In the genomic region with DNA sequence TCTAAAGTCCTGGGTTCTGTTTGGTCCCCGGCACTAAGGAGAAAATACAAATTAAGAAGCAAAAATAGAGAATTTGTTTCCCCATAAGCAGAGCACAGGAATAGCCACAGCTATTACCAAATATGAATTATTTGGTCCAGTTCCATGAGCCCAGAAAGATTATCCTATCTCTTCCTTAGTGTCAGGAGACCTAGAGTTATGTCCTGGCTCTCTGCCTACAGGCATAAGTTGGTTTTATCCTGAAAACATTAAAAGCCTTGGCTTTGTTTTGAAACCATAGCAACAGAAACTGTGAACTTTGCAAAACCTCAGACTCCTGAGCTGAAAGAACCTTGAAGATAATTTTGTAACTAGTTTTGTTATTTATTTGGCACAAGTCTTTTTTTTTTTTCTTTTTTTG, we compare ENCODE assay signal across 12 mouse cellular contexts. TPM values are rescaled to one million over a fixed set of nuclear protein-coding genes. Genes with fewer than 3 reads are reported as not detected.
DNase-seq lines count a peak whose midpoint lies in the region; ATAC-seq and TF ChIP-seq lines count a peak whose summit lies in the region.
"Had no signal": no experiment of that assay in that cellular context is flagged by ENCODE, and none has a peak within 500 bp of the region (broad histone marks: within the 10 kb centered on the region; RNA-seq: fewer than 3 reads in every experiment).

No protein-coding gene starts in this region.

- intact Hi-C loops in gastrocnemius, adult 2 months (cut with DNase I), result no loop called here
- intact Hi-C loops in left cerebral cortex, postnatal 36 days (cut with DNase I), result no loop called here

- WGBS in limb, embryonic 13.5 days, result 88% methylated on average over 1 of the region's 1 CpGs
- WGBS in limb, embryonic 10.5 days, result 90% methylated on average over 1 of the region's 1 CpGs

- no peaks in the 10 kb centered on the region for H3K4me1 ChIP-seq in limb, embryonic 13.5 days
- no peaks in the 10 kb centered on the region; the same call in 1 of the 2 replicates for H3K4me1 ChIP-seq in limb, embryonic 10.5 days
- H3K4me1 ChIP-seq: liver, embryonic 13.5 days had no signal

- H3K27ac ChIP-seq in gastrocnemius, adult 2 months, result peak overlapping the region; percentile 54; the same call in 1 of the 2 replicates
- H3K27ac ChIP-seq in limb, embryonic 13.5 days, result 0 out of 2 replicates have a peak overlapping the region, but pooled peaks have one; percentile 6
- no peak overlapping the region for H3K27ac ChIP-seq in limb, embryonic 10.5 days
- H3K27ac ChIP-seq: liver, embryonic 13.5 days had no signal

- no peaks in the 10 kb centered on the region for H3K9me3 ChIP-seq in limb, embryonic 13.5 days
- H3K9me3 ChIP-seq in limb, embryonic 10.5 days (replicated peaks), result no peaks in the 10 kb centered on the region; the same call in 1 of the 2 replicates
- H3K9me3 ChIP-seq: liver, embryonic 13.5 days had no signal

- no peak overlapping the region for H3K4me3 ChIP-seq in gastrocnemius, adult 2 months
- no peak overlapping the region for H3K4me3 ChIP-seq in limb, embryonic 13.5 days
- H3K4me3 ChIP-seq in limb, embryonic 10.5 days, result no peak overlapping the region
- H3K4me3 ChIP-seq: liver, embryonic 13.5 days had no signal

- H3K36me3 ChIP-seq in limb, embryonic 13.5 days, result no peaks in the 10 kb centered on the region
- no peaks in the 10 kb centered on the region for H3K36me3 ChIP-seq in limb, embryonic 10.5 days
- H3K36me3 ChIP-seq: liver, embryonic 13.5 days had no signal

- no peak for DNase-seq in gastrocnemius, adult 2 months
- no peak for DNase-seq in gastrocnemius, postnatal 25 days
- DNase-seq in limb, embryonic 10.5 days (ENCODE audit: low spot score), result no peak
- peak; percentile 72 for DNase-seq in 3T3-L1 (ENCODE audit: low read depth, low spot score)
- peak; percentile 64 for DNase-seq in adipocyte (ENCODE audit: low spot score)
- no peak for DNase-seq in left cerebral cortex, postnatal 36 days (ENCODE audit: low spot score in 2 of 2)
- DNase-seq in cerebellum, adult 11-12 months, result no peak
- DNase-seq: cerebellum, adult 11 months; embryo, embryonic 11 days; liver, embryonic 13.5 days had no signal

- TF ChIP-seq CTCF in gastrocnemius, adult 2 months (IDR thresholded peaks at IDR 0.05), result no peak

- no peak overlapping the region for H3K9ac ChIP-seq in limb, embryonic 13.5 days
- H3K9ac ChIP-seq: liver, embryonic 13.5 days had no signal

- no peaks in the 10 kb centered on the region for H3K27me3 ChIP-seq in limb, embryonic 13.5 days
- no peaks in the 10 kb centered on the region for H3K27me3 ChIP-seq in limb, embryonic 10.5 days (ENCODE audit: low read depth, poor library complexity, severe bottlenecking)
- H3K27me3 ChIP-seq: liver, embryonic 13.5 days had no signal

- ATAC-seq in limb, embryonic 13.5 days (ENCODE audit: low FRiP score, low read depth), result no peak
- ATAC-seq: intestine, embryonic 16.5 days had no signal

- H3K4me2 ChIP-seq in limb, embryonic 13.5 days (replicated peaks), result no peak overlapping the region
- H3K4me2 ChIP-seq: liver, embryonic 13.5 days had no signal

RNA-seq across cellular contexts. Expression of gene Dennd4c, which starts 31.2 kb away (rescaled TPM):
- 10 to 100 TPM; 27.5 to 28.8 TPM for total RNA-seq in gastrocnemius, adult 2 months (2021)
- 10 to 100 TPM; 23.2 to 27.5 TPM for total RNA-seq in gastrocnemius, postnatal 25 days (2021)
- polyA plus RNA-seq in limb, embryonic 13.5 days (2015; fragmentation: Nextera tagmentation; extraction: Ambion mirVana), result 8.1 and 9.0 TPM in 2 replicates
- 6.2 and 7.1 TPM in 2 replicates for polyA plus RNA-seq in limb, embryonic 10.5 days (2016; fragmentation: Nextera tagmentation; extraction: Ambion mirVana)
- 10 to 100 TPM; 10.5 TPM for total RNA-seq in left cerebral cortex, postnatal 36 days (2021)

RNA-seq across cellular contexts. Expression of gene Plin2, which starts 47.3 kb away (rescaled TPM):
- total RNA-seq in gastrocnemius, adult 2 months (2021), result 10 to 100 TPM; 32.4 to 60.2 TPM
- total RNA-seq in gastrocnemius, postnatal 25 days (2021), result 10 to 100 TPM; 58.2 to 75.2 TPM
- polyA plus RNA-seq in limb, embryonic 13.5 days (2015; fragmentation: Nextera tagmentation; extraction: Ambion mirVana), result 86.6 and 88.0 TPM in 2 replicates
- polyA plus RNA-seq in limb, embryonic 10.5 days (2016; fragmentation: Nextera tagmentation; extraction: Ambion mirVana), result 74.6 and 75.8 TPM in 2 replicates
- 10 to 100 TPM; 10.4 to 13.4 TPM for total RNA-seq in left cerebral cortex, postnatal 36 days (2021)

Comparison
In these comparisons a context has a peak if more than half of its experiments do, and no peak if none do; other contexts are left out.
1. DNase-seq: peak in 3T3-L1 (single experiment) and adipocyte (single experiment); none in gastrocnemius, adult 2 months (single experiment), gastrocnemius, postnatal 25 days (single experiment), limb, embryonic 10.5 days (single experiment), left cerebral cortex, postnatal 36 days (0 of 2) and cerebellum, adult 11-12 months (single experiment).